Mouse (Mus musculus): ENCODE data around the gene Hspbap1.

Gene Hspbap1

GRCm38 (mm10) chr16:35829999-35830398 lies 59.8 kb downstream of the Hspbap1 start:
- CTCF ChIA-PET, result no interaction called here
- POLR2A ChIA-PET, result interaction anchor here in 1 of 4 experiments (0.6 kb wide), 1 partner anchor 29 kb away, joined by 4 read pairs; no protein-coding TSS in a partner anchor

GRCm38 (mm10) chr16:35832926-35833325 lies 62.8 kb downstream of the Hspbap1 start:
- POLR2A ChIA-PET, result no interaction called here

GRCm38 (mm10) chr16:35834653-35835052 lies 64.5 kb downstream of the Hspbap1 start:
- CTCF ChIA-PET, result interaction anchor here in 2 of 4 experiments (0.8 to 1.0 kb wide), 3 partner anchors 18 to 105 kb away, joined by 3 read pairs; no protein-coding TSS in a partner anchor
- POLR2A ChIA-PET, result interaction anchor here in 3 of 4 experiments (0.6 to 4.3 kb wide), 12 partner anchors 9 to 237 kb away, joined by 3 to 17 read pairs (median 4); no protein-coding TSS in a partner anchor

More at GRCm38 (mm10) chr16:35832926-35833325, 62.8 kb downstream of the Hspbap1 start:
- CTCF ChIA-PET, result interaction anchor here in 2 of 4 experiments (0.7 to 1.4 kb wide), 3 partner anchors 16 to 80 kb away, joined by 3 read pairs; no protein-coding TSS in a partner anchor

DNA sequence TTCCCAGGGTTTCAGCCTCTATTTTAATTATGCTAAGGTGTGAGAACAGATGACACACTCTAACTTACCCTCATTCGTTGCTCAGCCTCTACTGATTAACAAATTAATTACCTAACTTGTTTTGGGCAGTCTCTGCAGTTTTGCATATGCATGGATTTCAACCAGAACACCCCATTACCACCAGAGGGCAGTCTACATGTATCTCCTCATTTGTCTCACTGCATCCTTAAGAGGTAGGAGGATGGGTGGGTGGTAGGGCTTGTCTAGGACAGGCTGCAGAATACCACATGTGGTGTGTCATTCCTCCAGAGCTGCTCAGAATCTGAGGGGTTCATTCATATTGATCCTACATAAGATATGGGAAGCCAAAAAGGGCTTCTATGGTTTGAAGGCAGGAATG lies 69.5 kb downstream of the Hspbap1 start:
- POLR2A ChIA-PET, result interaction anchor here in 1 of 4 experiments (1.1 to 1.4 kb wide), 2 partner anchors 13 to 15 kb away, joined by 3 read pairs; no protein-coding TSS in a partner anchor

DNA sequence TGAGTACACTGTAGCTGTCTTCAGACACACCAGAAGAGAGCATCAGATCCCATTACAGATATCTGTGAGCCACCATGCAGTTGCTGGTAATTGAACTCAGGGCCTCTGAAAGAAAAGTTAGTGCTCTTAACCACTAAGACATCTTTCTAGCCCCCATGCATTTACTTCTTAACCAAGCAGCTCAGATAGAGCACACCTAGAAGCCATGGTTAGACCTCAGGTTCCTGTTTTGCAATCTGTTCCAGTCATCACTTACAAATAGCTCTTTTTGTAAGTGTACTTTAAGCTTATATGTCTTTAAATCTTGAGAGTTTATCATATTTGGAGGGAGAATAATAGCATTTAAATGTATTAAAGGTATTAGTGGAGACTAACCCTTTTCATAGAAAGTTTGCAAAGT lies 77.0 kb downstream of the Hspbap1 start:
- CTCF ChIA-PET, result interaction anchor here in 1 of 4 experiments (1.2 kb wide), 1 partner anchor 10 kb away, joined by 4 read pairs; no protein-coding TSS in a partner anchor
- POLR2A ChIA-PET, result no interaction called here

More for the DNA sequence above, 69.5 kb downstream of the Hspbap1 start:
- CTCF ChIA-PET, result interaction anchor here in 1 of 4 experiments (0.7 kb wide), 1 partner anchor 642 kb away, joined by 3 read pairs; no protein-coding TSS in a partner anchor

GRCm38 (mm10) chr16:35855846-35856245 lies 85.7 kb downstream of the Hspbap1 start:
- POLR2A ChIA-PET, result interaction anchor here in 3 of 4 experiments (0.5 to 2.2 kb wide), 9 partner anchors 11 to 328 kb away, joined by 3 to 11 read pairs (median 4); no protein-coding TSS in a partner anchor

GRCm38 (mm10) chr16:35856766-35857165 lies 86.6 kb downstream of the Hspbap1 start:
- ChIA-PET POLR2A (interaction anchor here in 2 of 4 experiments (0.6 to 2.2 kb wide), 4 partner anchors 10 to 64 kb away, joined by 3 to 11 read pairs (median 4); no protein-coding TSS in a partner anchor), CTCF (interaction anchor here in 1 of 4 experiments (1.5 kb wide), 1 partner anchor 9 kb away, joined by 4 read pairs; no protein-coding TSS in a partner anchor)

More at GRCm38 (mm10) chr16:35855846-35856245, 85.7 kb downstream of the Hspbap1 start:
- CTCF ChIA-PET, result interaction anchor here in 3 of 4 experiments (0.6 to 0.7 kb wide), 6 partner anchors 19 to 329 kb away, joined by 3 to 6 read pairs (median 3); no protein-coding TSS in a partner anchor

DNA sequence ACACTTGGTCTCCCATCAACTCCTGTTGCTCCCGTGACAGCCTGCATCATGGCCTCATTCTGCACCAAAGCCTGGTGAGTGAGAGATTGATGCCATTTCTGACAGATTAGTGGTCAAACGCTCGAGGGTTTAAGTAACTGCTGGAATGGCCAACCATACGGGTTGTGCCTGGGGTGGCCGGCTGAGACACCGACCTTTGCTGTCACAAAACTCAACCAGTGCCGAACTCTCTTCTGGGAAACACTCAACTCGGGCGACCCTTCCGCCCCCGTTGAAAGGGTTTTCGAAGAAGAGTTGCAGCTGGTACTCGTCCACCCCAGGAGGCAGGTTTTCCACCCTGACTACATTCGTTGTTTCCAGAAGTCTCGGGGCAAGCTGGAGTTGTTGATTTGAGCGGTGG lies 90.1 kb downstream of the Hspbap1 start:
- ChIA-PET CTCF (interaction anchor here in 2 of 4 experiments (0.8 to 2.6 kb wide), 4 partner anchors 30 to 127 kb away, joined by 3 to 10 read pairs (median 6); partner anchors contain the start of gene Dtx3l (in 1 of the 2)), POLR2A (interaction anchor here in 1 of 4 experiments (0.8 to 2.4 kb wide), 5 partner anchors 9 to 35 kb away, joined by 3 to 15 read pairs (median 4); partner anchors contain the start of gene Parp14)

GRCm38 (mm10) chr16:35862057-35862456 lies 91.9 kb downstream of the Hspbap1 start:
- POLR2A ChIA-PET, result interaction anchor here in 3 of 4 experiments (0.7 to 2.4 kb wide), 13 partner anchors 9 to 88 kb away, joined by 3 to 15 read pairs (median 4); partner anchors contain the start of gene Parp14 (in 1 of the 3)
- CTCF ChIA-PET, result interaction anchor here (0.6 to 3.0 kb wide), 35 partner anchors 8 to 630 kb away, joined by 3 to 13 read pairs (median 3); partner anchors contain the start of genes Parp9 (in 1 of the 4) and Sema5b (in 1 of the 4)

DNA sequence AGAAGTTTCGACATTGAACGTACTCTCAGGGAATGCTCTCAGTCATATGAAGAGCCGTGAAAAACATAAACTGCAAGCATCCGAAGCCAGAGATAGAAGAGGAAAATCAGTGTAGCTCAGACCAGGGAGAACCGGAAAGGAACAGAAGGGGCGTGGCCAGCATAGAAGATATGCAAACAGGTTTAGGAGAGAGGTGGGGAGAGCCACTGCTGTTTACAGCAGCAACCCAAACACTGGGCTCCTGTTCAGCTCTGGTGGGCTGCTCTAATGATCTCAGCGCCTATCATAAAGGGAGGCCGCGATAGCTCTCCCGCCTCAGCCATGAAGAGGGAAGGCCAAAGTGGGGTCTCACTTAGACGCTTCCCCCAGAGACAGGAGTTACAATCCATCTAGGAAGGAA lies 97.6 kb downstream of the Hspbap1 start:
- ChIA-PET POLR2A (interaction anchor here in 3 of 4 experiments (0.6 to 2.3 kb wide), 14 partner anchors 9 to 232 kb away, joined by 3 to 11 read pairs (median 4); partner anchors contain the start of gene Parp9 (in 1 of the 3)), CTCF (interaction anchor here in 2 of 4 experiments (0.6 to 1.0 kb wide), 2 partner anchors 11 to 13 kb away, joined by 3 read pairs; no protein-coding TSS in a partner anchor)

DNA sequence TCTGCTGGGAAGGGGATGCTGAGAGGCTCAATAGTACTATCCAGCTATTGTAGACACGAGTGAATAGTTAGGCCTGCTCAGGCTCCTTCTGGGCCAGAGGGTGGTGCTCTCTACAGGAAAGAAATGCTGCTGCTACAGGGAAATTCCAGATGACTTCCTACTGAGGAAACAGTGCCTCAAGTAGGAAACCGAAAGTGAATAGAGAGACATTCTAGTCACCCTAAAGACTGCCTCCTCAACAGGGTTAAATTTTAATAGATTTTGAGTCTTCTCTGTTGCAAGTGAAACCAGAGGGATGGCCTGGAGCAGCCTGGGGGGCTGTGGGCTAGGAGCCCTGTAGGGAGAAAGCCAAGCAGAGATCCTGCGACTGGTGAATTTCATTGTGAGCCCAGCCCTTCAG lies 99.0 kb downstream of the Hspbap1 start:
- ChIA-PET CTCF (interaction anchor here in 2 of 4 experiments (0.5 to 0.8 kb wide), 2 partner anchors 68 to 839 kb away, joined by 4 to 9 read pairs; no protein-coding TSS in a partner anchor), POLR2A (interaction anchor here in 1 of 4 experiments (0.9 to 1.2 kb wide), 3 partner anchors 9 to 97 kb away, joined by 3 to 4 read pairs (median 3); no protein-coding TSS in a partner anchor)

DNA sequence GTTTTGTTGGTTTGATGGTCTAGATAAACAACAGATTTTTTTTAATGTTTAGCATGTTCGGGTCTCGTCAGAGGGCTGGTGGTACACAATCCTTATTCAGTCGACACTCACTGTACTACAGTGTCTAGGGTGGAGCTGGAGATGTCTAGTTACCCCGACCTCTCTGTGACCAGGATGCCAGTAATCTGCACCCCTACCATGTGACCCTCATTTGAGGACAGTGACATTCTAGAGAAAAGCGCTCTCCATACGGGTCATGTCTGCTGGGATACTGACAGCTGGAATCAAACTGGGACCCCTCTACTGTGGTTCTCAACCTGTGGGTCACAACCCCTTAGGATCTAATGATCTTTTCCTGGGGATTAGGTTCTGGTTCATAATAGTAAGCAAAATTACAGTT lies 99.5 kb downstream of the Hspbap1 start:
- ChIA-PET CTCF (no interaction called here), POLR2A (interaction anchor here in 2 of 4 experiments (1.0 to 4.3 kb wide), 8 partner anchors 8 to 97 kb away, joined by 3 to 15 read pairs (median 4); no protein-coding TSS in a partner anchor)

DNA sequence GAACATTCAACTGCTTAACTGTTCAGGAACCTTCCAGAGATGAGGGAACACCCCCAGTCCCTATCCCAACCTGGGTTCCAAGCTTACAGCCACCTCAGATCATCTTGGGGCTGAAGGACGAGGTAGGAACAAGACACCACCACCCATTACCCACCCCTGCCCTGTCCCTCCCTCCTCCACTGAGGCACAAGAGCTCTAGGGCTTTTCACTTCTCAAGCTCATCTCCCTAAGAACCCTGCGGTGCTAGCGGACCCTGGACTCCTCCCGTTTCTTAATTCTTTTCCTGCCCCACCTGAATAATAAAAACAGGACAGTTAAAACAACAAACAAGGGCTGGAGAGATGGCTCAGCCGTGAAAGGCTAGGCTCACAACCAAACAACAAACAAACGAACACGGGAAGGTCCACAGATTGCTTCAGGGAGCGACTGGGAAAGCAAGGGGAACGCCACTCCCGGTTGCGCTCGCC lies 100.4 kb downstream of the Hspbap1 start:
- POLR2A ChIA-PET, result interaction anchor here (0.5 to 4.3 kb wide), 23 partner anchors 9 to 1700 kb away, joined by 3 to 15 read pairs (median 4); partner anchors contain the start of gene Hspbap1 (in 1 of the 4)
- CTCF ChIA-PET, result interaction anchor here in 2 of 4 experiments (0.8 to 1.5 kb wide), 4 partner anchors 9 to 43 kb away, joined by 3 to 5 read pairs (median 3); no protein-coding TSS in a partner anchor

DNA sequence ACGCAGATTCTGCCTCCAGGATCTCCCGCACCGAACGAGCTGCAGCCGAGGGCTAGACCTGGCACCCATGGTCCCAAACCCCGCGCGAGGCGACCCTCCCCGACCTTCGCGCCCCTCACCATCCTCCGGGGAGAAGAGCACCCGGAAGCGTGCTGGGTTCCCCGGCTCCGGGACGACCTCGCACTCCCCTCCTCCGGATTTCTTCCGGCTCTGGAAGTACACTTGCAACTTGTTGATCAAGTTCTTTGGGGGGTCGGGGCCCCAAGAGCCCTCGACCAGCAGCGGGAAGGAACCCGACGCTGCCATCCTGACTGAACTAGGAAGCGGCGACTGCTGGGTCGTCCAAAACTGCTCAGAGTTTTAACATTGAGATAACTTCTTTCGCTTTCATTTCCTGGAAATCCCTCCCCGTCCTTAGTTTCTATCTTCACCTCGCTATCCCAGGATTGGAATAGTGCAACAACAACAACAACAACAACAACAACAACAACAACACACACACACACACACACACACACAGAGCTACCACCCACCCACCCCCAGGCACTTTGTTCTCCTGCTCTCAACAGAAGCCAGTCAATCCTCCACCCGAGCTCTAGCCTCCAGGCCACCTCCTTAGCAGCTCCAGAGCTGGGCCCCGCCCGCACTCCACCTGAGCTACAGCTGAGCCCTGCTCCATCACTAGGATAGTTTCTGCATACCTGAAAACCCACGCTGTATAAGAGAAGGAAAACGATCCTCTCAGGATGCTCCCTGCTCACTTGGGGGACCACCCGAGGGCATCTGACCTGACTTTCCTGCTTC lies 101.1 kb downstream of the Hspbap1 start, which contains the start of gene Parp14:
TSS of gene Parp14 (minus strand) at position 497 of the 804 bp plus-strand sequence.
- CTCF ChIA-PET, result interaction anchor here (0.6 to 1.5 kb wide), 11 partner anchors 10 to 557 kb away, joined by 3 to 7 read pairs (median 4); no protein-coding TSS in a partner anchor
- POLR2A ChIA-PET, result interaction anchor here (0.6 to 4.3 kb wide), 20 partner anchors 9 to 1701 kb away, joined by 3 to 15 read pairs (median 4); partner anchors contain the start of gene Hspbap1 (in 1 of the 4)

DNA sequence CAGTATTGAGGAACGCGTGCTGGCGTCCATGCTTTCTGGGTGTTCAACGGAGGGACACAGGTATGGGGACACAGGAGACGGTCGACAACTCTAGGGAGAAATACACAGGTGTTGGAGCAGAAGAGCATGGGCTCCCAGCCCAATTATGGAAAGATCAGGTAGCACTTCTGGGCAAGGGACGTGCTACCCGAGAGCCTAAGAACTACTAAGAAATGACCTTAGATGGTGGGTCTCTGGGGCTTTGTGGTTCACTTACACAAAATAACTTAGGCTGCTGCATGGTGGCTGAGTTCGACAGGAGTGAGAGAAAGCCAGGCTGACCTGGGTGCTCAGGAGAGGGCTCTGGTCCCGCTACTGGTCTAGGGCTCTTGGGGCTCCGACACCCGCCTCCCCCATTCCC lies 101.7 kb downstream of the Hspbap1 start:
- POLR2A ChIA-PET, result interaction anchor here in 3 of 4 experiments (0.7 to 4.3 kb wide), 10 partner anchors 11 to 363 kb away, joined by 3 to 15 read pairs (median 4); no protein-coding TSS in a partner anchor
- CTCF ChIA-PET, result interaction anchor here (0.6 to 1.5 kb wide), 13 partner anchors 19 to 870 kb away, joined by 3 to 7 read pairs (median 4); no protein-coding TSS in a partner anchor

- CTCF ChIA-PET, result interaction anchor here in 2 of 4 experiments (0.6 to 0.7 kb wide), 4 partner anchors 40 to 869 kb away, joined by 3 to 4 read pairs (median 3); no protein-coding TSS in a partner anchor
These were observed 102.3 kb downstream of the Hspbap1 start for GRCm38 (mm10) chr16:35872410-35873006.

GRCm38 (mm10) chr16:35874416-35874815 lies 104.2 kb downstream of the Hspbap1 start:
- POLR2A ChIA-PET, result no interaction called here
- CTCF ChIA-PET, result no interaction called here

More at GRCm38 (mm10) chr16:35872410-35873006, 102.3 kb downstream of the Hspbap1 start:
- POLR2A ChIA-PET, result interaction anchor here in 1 of 4 experiments (0.5 to 4.3 kb wide), 7 partner anchors 11 to 96 kb away, joined by 3 to 15 read pairs (median 3); no protein-coding TSS in a partner anchor
